ENCODE assay signal across 11 mouse cellular contexts in genomic region chr9:60477991-60478750, GRCm38 (mm10). TPM values are rescaled to one million over a fixed set of nuclear protein-coding genes. Genes with fewer than 3 reads are reported as not detected.
DNase-seq lines count a peak whose midpoint lies in the region; ATAC-seq lines count a peak whose summit lies in the region.
"Had no signal": no experiment of that assay in that cellular context is flagged by ENCODE, and none has a peak within 500 bp of the region (broad histone marks: within the 10 kb centered on the region; RNA-seq: fewer than 3 reads in every experiment).

No protein-coding gene starts in this region.

- peak; percentile 70; the same call in 1 of the 2 replicates for ATAC-seq in heart, embryonic 16.5 days (replicated peaks; ENCODE audit: extremely low read depth, insufficient read depth, low FRiP score)
- peak; percentile 73 for ATAC-seq in liver, embryonic 15.5 days (ENCODE audit: insufficient read depth)
- peak; percentile 18; the same call in 1 of the 2 replicates for ATAC-seq in stomach, embryonic 14.5 days (ENCODE audit: insufficient number of reproducible peaks, insufficient read depth, low FRiP score, low read depth)

- H3K4me3 ChIP-seq in heart, embryonic 16.5 days (ENCODE audit: low read length): no peak overlapping the region
- H3K4me3 ChIP-seq in liver, embryonic 15.5 days (replicated peaks): no peak overlapping the region
- H3K4me3 ChIP-seq in stomach, embryonic 14.5 days (ENCODE audit: low read depth, low read length): no peak overlapping the region
- H3K4me3 ChIP-seq: heart, adult 2 months; limb, embryonic 13.5 days had no signal

- H3K27ac ChIP-seq in heart, embryonic 16.5 days (ENCODE audit: low read length): 0 out of 2 replicates have a peak overlapping the region, but pooled peaks have one; percentile 3
- no peak overlapping the region for H3K27ac ChIP-seq in liver, embryonic 15.5 days (replicated peaks)
- peak overlapping the region; percentile 71; the same call in 1 of the 2 replicates for H3K27ac ChIP-seq in stomach, embryonic 14.5 days (ENCODE audit: low read length)
- H3K27ac ChIP-seq: heart, adult 2 months; limb, embryonic 13.5 days had no signal

- H3K4me2 ChIP-seq in heart, embryonic 16.5 days (ENCODE audit: low read depth, low read length): 0 out of 2 replicates have a peak overlapping the region, but pooled peaks have one; percentile 2
- H3K4me2 ChIP-seq in liver, embryonic 15.5 days: peak overlapping the region; percentile 36
- H3K4me2 ChIP-seq in stomach, embryonic 14.5 days (replicated peaks; ENCODE audit: low read depth, low read length): 0 out of 2 replicates have a peak overlapping the region, but pooled peaks have one; percentile 22
- H3K4me2 ChIP-seq: limb, embryonic 13.5 days had no signal

- peaks cover 10% of the 10 kb centered on the region for H3K4me1 ChIP-seq in heart, embryonic 16.5 days (ENCODE audit: control insufficient read depth, insufficient read depth, low read length)
- H3K4me1 ChIP-seq in liver, embryonic 15.5 days (replicated peaks): 0 out of 2 replicates have a peak, but pooled peaks cover 3% of the 10 kb centered on the region
- H3K4me1 ChIP-seq in stomach, embryonic 14.5 days (ENCODE audit: control insufficient read depth, insufficient read depth, low read length): peaks cover 10% of the 10 kb centered on the region

- no peaks in the 10 kb centered on the region for H3K36me3 ChIP-seq in heart, embryonic 16.5 days (ENCODE audit: control insufficient read depth, insufficient read depth)
- H3K36me3 ChIP-seq in liver, embryonic 15.5 days (replicated peaks): no peaks in the 10 kb centered on the region
- H3K36me3 ChIP-seq in stomach, embryonic 14.5 days (ENCODE audit: control insufficient read depth, insufficient read depth, low read length): no peaks in the 10 kb centered on the region
- H3K36me3 ChIP-seq: limb, embryonic 13.5 days had no signal

- WGBS in heart, embryonic 16.5 days: 26% methylated on average over 14 of the region's 14 CpGs
- WGBS in liver, embryonic 15.5 days (ENCODE audit: insufficient replicate concordance): 22% methylated on average over 14 of the region's 14 CpGs
- 12% methylated on average over 14 of the region's 14 CpGs for WGBS in stomach, embryonic 14.5 days

- peak; percentile 12 for DNase-seq in kidney, adult 9 months
- DNase-seq in kidney, postnatal 36 days: no peak
- DNase-seq in natural killer cell, adult 2 months (ENCODE audit: low spot score in 2 of 2): no peak
- no peak for DNase-seq in left cerebral cortex, adult 9 months (ENCODE audit: low spot score in 2 of 2)
- no peak for DNase-seq in T-cell, adult 2 months (ENCODE audit: low spot score)
- DNase-seq: right cerebral cortex, postnatal 25 days had no signal

- no peak overlapping the region for H3K9ac ChIP-seq in heart, embryonic 16.5 days (ENCODE audit: low read length)
- no peak overlapping the region for H3K9ac ChIP-seq in liver, embryonic 15.5 days
- H3K9ac ChIP-seq in stomach, embryonic 14.5 days (replicated peaks; ENCODE audit: low read depth, low read length): no peak overlapping the region
- H3K9ac ChIP-seq: limb, embryonic 13.5 days had no signal

- H3K27me3 ChIP-seq in heart, embryonic 16.5 days (ENCODE audit: control insufficient read depth, insufficient read depth, low read length): no peaks in the 10 kb centered on the region
- H3K27me3 ChIP-seq in liver, embryonic 15.5 days: 0 out of 2 replicates have a peak, but pooled peaks cover 4% of the 10 kb centered on the region
- H3K27me3 ChIP-seq in stomach, embryonic 14.5 days (ENCODE audit: control insufficient read depth, insufficient read depth, low read length): no peaks in the 10 kb centered on the region
- H3K27me3 ChIP-seq: limb, embryonic 13.5 days had no signal

- no peaks in the 10 kb centered on the region for H3K9me3 ChIP-seq in heart, embryonic 16.5 days (replicated peaks; ENCODE audit: control insufficient read depth, low read length)
- H3K9me3 ChIP-seq in liver, embryonic 15.5 days (replicated peaks): no peaks in the 10 kb centered on the region
- H3K9me3 ChIP-seq in stomach, embryonic 14.5 days (ENCODE audit: control insufficient read depth, low read depth, low read length): no peaks in the 10 kb centered on the region
- H3K9me3 ChIP-seq: limb, embryonic 13.5 days had no signal

RNA-seq across cellular contexts. Expression of gene Thsd4, which starts 43.7 kb away (rescaled TPM):
- polyA plus RNA-seq in heart, embryonic 16.5 days (2015; fragmentation: Nextera tagmentation; extraction: Ambion mirVana): 7.9 and 8.2 TPM in 2 replicates
- polyA plus RNA-seq in liver, embryonic 15.5 days (2015; fragmentation: Nextera tagmentation; extraction: Ambion mirVana): 0.73 and 0.91 TPM in 2 replicates
- polyA plus RNA-seq in stomach, embryonic 14.5 days (2014; fragmentation: Nextera tagmentation; extraction: Ambion mirVana): 25.8 and 27.2 TPM in 2 replicates

Comparison
In these comparisons a context has a peak if more than half of its experiments do, and no peak if none do; other contexts are left out.
1. ATAC-seq: peak in every context shown above with its lines; median percentile 73 in liver, embryonic 15.5 days; 70 in heart, embryonic 16.5 days; 18 in stomach, embryonic 14.5 days.